Mouse (Mus musculus) testis, adult 2 months (tissue): ENCODE results near the gene Disc1.

Experiments
- CTCF ChIP-seq: fragments of 200-500 bp; IDR thresholded peaks from 2 replicates; pipeline ENCODE4 v1.5.1; 2012; ENCODE audit warnings: low read depth, mild to moderate bottlenecking, inconsistent platforms, low read length, moderate library complexity; ENCODE audit not compliant: control insufficient read depth, insufficient read depth, insufficient replicate concordance
- POLR2A ChIP-seq: fragments of 200-500 bp; IDR thresholded peaks from 2 replicates; pipeline ENCODE4 v1.6.1; 2012; ENCODE audit warnings: low read depth, mild to moderate bottlenecking, inconsistent platforms, low read length, moderate library complexity; ENCODE audit not compliant: control insufficient read depth

- TF ChIP-seq CTCF (no peak), POLR2A (no peak)
These were observed 30.5 kb downstream of the Disc1 start for GRCm38 (mm10) chr8:125084523-125084922.
